Mouse (Mus musculus) thymus, postnatal 0 days (tissue): ENCODE results near the gene Rint1. TPM values are rescaled to one million over a fixed set of nuclear protein-coding genes. Genes with fewer than 3 reads are reported as not detected.
"Not testable (repeated sequence)": the region's sequence is repeated elsewhere in the genome, so short reads cannot be mapped to it uniquely, and the experiment has no call there.

Experiments used
- DNase-seq: peaks from one replicate; pipeline ENCODE4 v3.0.0-alpha.2; 2015; ENCODE audit warnings: low spot score
- polyA plus RNA-seq: library from polyadenylated mRNA; unstranded; fragments of >200 nt; fragmentation: Nextera tagmentation; extraction: Ambion mirVana; gene quantifications from 2 replicates; pipeline ENCODE4 v1.2.1, GENCODE M21; 2015

Gene Rint1
- polyA plus RNA-seq, 1 experiment from 2014 or later: 28.3 TPM

DNA sequence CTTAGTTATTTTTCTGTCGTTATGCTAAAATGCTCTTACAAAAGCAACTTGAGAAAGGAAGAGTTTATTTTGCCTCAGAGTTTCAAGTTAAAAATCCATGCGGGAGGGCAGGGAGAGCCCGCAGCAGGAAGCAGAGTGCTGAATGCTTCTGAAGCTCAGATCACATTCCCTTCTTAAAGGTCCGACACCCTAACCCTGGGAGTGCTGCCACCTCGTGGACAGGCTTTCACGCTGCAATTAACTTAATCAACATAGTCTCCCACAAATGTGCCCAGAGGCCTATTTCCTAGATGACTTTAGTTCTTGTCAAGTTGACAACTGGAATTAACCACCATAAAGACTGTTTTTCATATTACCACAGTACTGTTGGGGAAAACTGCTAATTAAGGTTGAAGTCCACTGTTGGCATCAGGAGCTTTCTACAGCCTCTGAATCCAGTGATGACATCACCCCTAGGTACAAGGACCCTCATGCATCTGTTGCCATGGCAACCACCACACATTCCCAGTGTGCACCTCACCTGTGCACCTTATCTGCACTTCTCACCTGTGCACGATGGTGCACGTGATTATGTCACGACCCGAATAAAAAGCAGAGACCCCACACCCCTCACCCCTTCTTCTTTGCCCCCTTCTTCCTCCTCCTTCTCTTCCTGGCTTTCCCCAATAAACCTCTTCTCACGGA, 39.0 kb downstream of the Rint1 start:
- peak; percentile 68 for DNase-seq

- no peak for DNase-seq
Measured at GRCm38 (mm10) chr5:23830897-23831752, 43.6 kb downstream of the Rint1 start.

- not testable (repeated sequence) for DNase-seq
Measured at GRCm38 (mm10) chr5:23835691-23836090, 48.2 kb downstream of the Rint1 start.

DNA sequence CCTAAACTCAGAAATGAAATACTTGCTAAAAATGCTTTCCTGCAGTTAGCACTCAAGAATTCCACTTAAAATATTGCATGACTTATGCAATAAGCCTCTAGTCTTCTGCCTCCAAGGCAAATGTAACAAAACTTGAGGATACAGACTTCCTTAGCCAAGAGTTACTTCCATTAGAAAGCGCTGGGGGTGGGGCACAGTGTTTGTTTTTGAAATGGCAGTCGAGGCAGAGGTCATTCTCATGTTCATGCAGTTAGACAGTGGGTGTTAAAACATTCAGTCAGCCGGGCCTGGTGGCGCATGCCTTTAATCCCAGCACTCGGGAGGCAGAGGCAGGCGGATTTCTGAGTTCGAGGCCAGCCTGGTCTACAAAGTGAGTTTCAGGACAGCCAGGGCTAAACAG, 50.6 kb downstream of the Rint1 start:
- DNase-seq: no peak

GRCm38 (mm10) chr5:23843674-23844530, 56.4 kb downstream of the Rint1 start, which contains the start of gene Tomm7:
TSS of gene Tomm7 (minus strand) at chr5:23844161.
- peak; percentile 96 for DNase-seq

DNA sequence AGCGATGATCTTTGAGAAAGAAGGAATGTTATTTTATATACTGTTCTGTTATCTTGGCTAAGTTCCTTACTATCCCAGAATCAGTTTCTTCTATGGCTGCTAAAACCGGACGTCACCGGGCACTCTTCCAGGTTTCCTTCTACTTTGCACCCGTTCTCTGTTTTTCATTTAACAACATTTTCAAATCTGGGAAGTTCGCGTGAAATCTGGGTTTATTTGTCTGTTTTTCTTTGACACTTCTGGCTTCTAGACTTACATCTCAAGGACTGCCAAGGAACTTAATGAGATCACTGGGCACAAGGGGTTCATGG, 57.0 kb downstream of the Rint1 start:
- DNase-seq: no peak

DNA sequence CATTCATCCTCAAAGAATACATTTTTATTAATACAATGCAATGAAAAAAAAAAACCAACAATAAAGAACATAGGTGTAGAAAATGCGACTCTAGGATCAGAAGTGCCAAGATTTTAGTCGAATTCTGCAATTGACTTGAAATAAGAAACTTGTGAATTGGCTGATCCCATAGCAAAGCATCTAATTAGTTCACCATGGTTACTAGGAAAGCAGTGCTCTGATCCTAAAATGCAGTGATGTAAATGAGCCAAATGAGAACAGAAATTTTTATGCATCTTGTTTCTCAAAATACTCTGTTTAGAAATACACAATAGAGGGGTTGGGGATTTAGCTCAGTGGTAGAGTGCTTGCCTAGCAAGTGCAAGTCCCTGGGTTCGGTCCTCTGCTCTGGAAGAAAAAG, 57.6 kb downstream of the Rint1 start:
- no peak for DNase-seq

GRCm38 (mm10) chr5:23850345-23851159, 63.0 kb downstream of the Rint1 start:
- DNase-seq: peak; percentile 87

DNA sequence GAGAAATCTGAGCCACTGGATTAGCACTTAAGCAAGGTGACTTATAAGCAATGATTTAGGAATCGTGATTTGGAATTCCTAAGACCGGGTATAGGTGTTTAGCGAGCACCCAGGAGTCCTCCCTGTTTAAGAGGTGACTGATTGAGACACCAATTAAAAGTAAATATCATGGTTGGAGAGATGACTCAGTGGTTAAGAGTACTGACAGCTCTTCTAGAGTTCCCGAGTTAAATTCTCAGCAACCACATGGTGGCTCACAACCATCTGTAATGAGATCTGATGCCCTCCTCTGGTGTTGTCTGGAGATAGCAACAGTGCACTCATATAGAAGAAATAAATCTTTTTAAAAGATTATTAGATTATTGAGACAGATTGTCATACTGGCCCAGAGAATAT, 63.6 kb downstream of the Rint1 start:
- not testable (repeated sequence) for DNase-seq

- DNase-seq: not testable (repeated sequence)
Measured at GRCm38 (mm10) chr5:23852916-23853315, 65.4 kb downstream of the Rint1 start.

GRCm38 (mm10) chr5:23855484-23855883, 68.0 kb downstream of the Rint1 start:
- DNase-seq: no peak

GRCm38 (mm10) chr5:23856164-23856563, 68.7 kb downstream of the Rint1 start:
- no peak for DNase-seq

- DNase-seq: no peak
Measured at GRCm38 (mm10) chr5:23857189-23857588, 69.7 kb downstream of the Rint1 start.

GRCm38 (mm10) chr5:23858001-23858400, 70.5 kb downstream of the Rint1 start:
- no peak for DNase-seq

DNA sequence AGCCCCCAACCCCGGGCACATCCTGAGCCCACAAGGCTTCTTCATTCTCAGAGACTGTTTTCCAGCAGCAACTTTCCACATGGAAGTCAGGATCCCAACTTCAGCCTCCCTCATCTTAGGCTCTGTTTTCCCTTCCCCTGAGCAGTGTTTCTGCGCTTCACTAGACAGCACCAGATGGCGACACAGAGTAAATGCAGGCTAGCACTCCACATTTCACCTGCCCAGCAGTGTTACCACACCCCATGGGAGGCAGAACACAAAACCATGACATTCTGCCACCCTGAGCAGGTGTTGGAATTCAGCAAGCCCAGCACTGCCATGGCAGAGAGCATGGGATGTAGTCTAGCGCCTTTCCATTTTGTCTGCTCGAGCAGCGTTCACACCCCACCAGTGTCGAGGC, 71.1 kb downstream of the Rint1 start:
- no peak for DNase-seq

DNA sequence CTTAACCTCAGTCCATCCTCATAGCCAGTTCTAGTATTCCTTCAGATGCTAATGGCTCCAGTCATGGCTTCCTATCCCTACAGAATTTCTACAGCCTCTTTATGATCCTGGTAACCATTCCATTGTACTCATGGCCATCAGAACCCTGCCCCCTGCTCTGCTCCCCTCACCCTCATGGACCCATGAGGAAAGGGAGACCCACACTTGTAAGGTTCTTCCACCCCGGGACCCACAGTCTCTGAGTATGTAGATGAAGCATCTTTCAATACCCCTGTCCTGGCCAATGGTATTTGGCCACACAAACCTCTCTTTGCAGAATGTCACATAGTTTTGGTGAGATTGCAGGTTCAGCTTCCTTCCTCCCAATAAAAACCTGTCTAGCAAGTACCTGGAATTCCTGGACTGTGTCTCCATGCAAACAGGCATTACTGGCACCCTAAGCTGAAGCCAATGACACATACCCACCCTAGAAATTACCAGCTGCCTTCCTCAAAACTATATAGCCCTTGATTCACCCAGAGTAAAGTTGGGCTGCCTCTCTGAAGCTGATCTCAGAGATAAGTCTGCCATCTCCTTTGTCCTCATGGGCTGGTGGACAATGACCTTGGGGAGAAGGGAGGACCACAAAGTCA, 71.7 kb downstream of the Rint1 start:
- DNase-seq: no peak

GRCm38 (mm10) chr5:23859896-23860295, 72.4 kb downstream of the Rint1 start:
- no peak for DNase-seq

DNA sequence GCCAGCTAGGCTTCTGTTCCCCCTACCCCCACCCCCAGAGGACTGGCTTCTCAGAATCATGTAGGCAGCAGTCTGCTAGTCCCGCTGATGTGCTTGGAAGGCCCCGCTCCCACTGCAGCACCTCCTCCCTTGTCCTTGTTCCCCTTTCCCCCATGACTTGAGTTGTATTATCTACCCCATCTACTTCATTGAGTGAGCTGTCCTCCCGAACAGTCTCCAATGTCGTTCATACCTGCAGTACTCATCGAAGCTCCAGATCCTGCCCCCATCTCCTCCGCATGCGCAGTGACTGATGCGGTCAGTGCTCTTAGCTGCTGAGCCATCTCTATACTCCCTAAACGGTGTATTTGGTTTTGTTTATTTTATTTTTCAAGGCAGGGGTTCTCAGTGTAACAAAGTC, 74.2 kb downstream of the Rint1 start:
- no peak for DNase-seq

- no peak for DNase-seq
Measured at GRCm38 (mm10) chr5:23862291-23862690, 74.8 kb downstream of the Rint1 start.
